8 mouse cellular contexts compared by ENCODE assay signal in genomic region chr10:71479700-71480325, GRCm38 (mm10).
DNase-seq lines count a peak whose midpoint lies in the region; ATAC-seq and TF ChIP-seq lines count a peak whose summit lies in the region.

No protein-coding gene starts in this region.

- no peaks in the 10 kb centered on the region for H3K9me3 ChIP-seq in kidney, postnatal 0 days (replicated peaks; ENCODE audit: low read length)

- TF ChIP-seq CTCF in Patski (IDR thresholded peaks at IDR 0.05): peak; percentile 95
- TF ChIP-seq CTCF in gastrocnemius, adult 2 months (IDR thresholded peaks at IDR 0.05): peak; percentile 90
- peak; percentile 95 for TF ChIP-seq CTCF in kidney, postnatal 0 days (IDR thresholded peaks at IDR 0.05; ENCODE audit: low read depth)
- TF ChIP-seq CTCF in liver, adult 2 months (IDR thresholded peaks at IDR 0.05; ENCODE audit: low read depth, low read length): peak; percentile 93

- no peak for TF ChIP-seq POLR2A in liver, adult 2 months (IDR thresholded peaks at IDR 0.05; ENCODE audit: extremely low read depth, insufficient read depth, low read length)

- H3K4me1 ChIP-seq in kidney, postnatal 0 days (replicated peaks; ENCODE audit: insufficient read depth, low read length): no peaks in the 10 kb centered on the region
- no peaks in the 10 kb centered on the region for H3K4me1 ChIP-seq in liver, adult 2 months (ENCODE audit: control insufficient read depth, insufficient read depth, low read length)

- no peak overlapping the region for H3K4me2 ChIP-seq in kidney, postnatal 0 days (ENCODE audit: low read length)

- intact Hi-C loops in gastrocnemius, adult 2 months (cut with DNase I): no loop called here

- H3K36me3 ChIP-seq in kidney, postnatal 0 days (ENCODE audit: insufficient read depth, low read length): no peaks in the 10 kb centered on the region
- H3K36me3 ChIP-seq in liver, adult 2 months (ENCODE audit: control insufficient read depth, insufficient read depth, low read length): no peaks in the 10 kb centered on the region

- no peak overlapping the region for H3K9ac ChIP-seq in kidney, postnatal 0 days (ENCODE audit: low read depth, low read length)
- no peak overlapping the region for H3K9ac ChIP-seq in liver, adult 2 months (ENCODE audit: low read depth, low read length)

- H3K27me3 ChIP-seq in Patski: peaks cover 20% of the 10 kb centered on the region
- no peaks in the 10 kb centered on the region for H3K27me3 ChIP-seq in kidney, postnatal 0 days (ENCODE audit: insufficient read depth, low read length)
- no peaks in the 10 kb centered on the region for H3K27me3 ChIP-seq in liver, adult 2 months (ENCODE audit: control insufficient read depth, insufficient read depth, low read length)

- H3K4me3 ChIP-seq in gastrocnemius, adult 2 months: no peak overlapping the region
- no peak overlapping the region for H3K4me3 ChIP-seq in kidney, postnatal 0 days (replicated peaks; ENCODE audit: low read depth, low read length)
- H3K4me3 ChIP-seq in liver, adult 2 months (ENCODE audit: insufficient read depth, low read depth, low read length): no peak overlapping the region

- no peaks in the 10 kb centered on the region for H3K79me2 ChIP-seq in liver, adult 2 months (ENCODE audit: control insufficient read depth, insufficient read depth, low read length)

- 9% methylated on average over 8 of the region's 8 CpGs for WGBS in kidney, postnatal 0 days
- 11% methylated on average over 8 of the region's 8 CpGs for WGBS in liver, adult 2 months

- POLR2A ChIA-PET in Patski (lab: Charles Lee): no interaction called here

- H3K27ac ChIP-seq in gastrocnemius, adult 2 months: no peak overlapping the region
- H3K27ac ChIP-seq in kidney, postnatal 0 days: no peak overlapping the region
- H3K27ac ChIP-seq in liver, adult 2 months (replicated peaks; ENCODE audit: insufficient read depth, low read depth, low read length): no peak overlapping the region

- in situ Hi-C loops in Patski (cut with MboI; ENCODE audit: low pct_unique_long_range_greater_than_20kb): no loop called here

- CTCF ChIA-PET in Patski (lab: Charles Lee): interaction anchor here (0.6 to 1.6 kb wide), 5 partner anchors 9 to 377 kb away, joined by 3 to 5 read pairs (median 3); no protein-coding TSS in a partner anchor

- peak; percentile 35 to 42 for DNase-seq in B cell, adult 2 months
- DNase-seq in Patski (ENCODE audit: low read depth, low spot score): peak; percentile 10
- DNase-seq in cerebellum, postnatal 25 days: peak; percentile 80 to 90
- peak; percentile 58 for DNase-seq in gastrocnemius, adult 2 months
- DNase-seq in kidney, postnatal 0 days (ENCODE audit: low spot score): peak; percentile 84
- DNase-seq in liver, adult 2 months (ENCODE audit: extremely low read depth, low read depth, low spot score): peak; percentile 37
- peak; percentile 78 for DNase-seq in retina, postnatal 1 day

- peak; percentile 44 for ATAC-seq in Patski
- no peak for ATAC-seq in kidney, postnatal 0 days (replicated peaks; ENCODE audit: low FRiP score, low read depth)
- no peak for ATAC-seq in activated CD4-positive, CD25-positive, alpha-beta regulatory T cell, adult 4 months

Comparison
In these comparisons a context has a peak if more than half of its experiments do, and no peak if none do; other contexts are left out.
1. DNase-seq: peak in every context shown above with its lines; median percentile 85 in cerebellum, postnatal 25 days; 84 in kidney, postnatal 0 days; 78 in retina, postnatal 1 day; 58 in gastrocnemius, adult 2 months; 38 in B cell, adult 2 months; 37 in liver, adult 2 months; 10 in Patski.